Mouse (Mus musculus): ENCODE measurements at regions not wholly inside any gene's neighbourhood (a gene's known extent, or its start where the extent isn't known, plus 50 kb on each side); places are given as distances from the start of the nearest gene placed in this dataset.

- peaks cover 0 to 16% of the 10 kb centered on the region in 2 experiments; a peak in 2 of 4 replicates for H3K4me1 ChIP-seq (ENCODE audit: control insufficient read depth in 1 of 2, insufficient read depth in 2 of 2)
- TF ChIP-seq EP300 (IDR thresholded peaks at IDR 0.05; ENCODE audit: low read length) (no peak), MEF2A (IDR thresholded peaks at IDR 0.05; ENCODE audit: borderline replicate concordance, low read depth, low read length) (no peak), ETS1 (conservative IDR thresholded peaks at IDR 0.05; ENCODE audit: low read depth, low read length) (no peak), ZKSCAN1 (IDR thresholded peaks at IDR 0.05; ENCODE audit: borderline replicate concordance, low read depth, low read length) (no peak), SIN3A (IDR thresholded peaks at IDR 0.05; ENCODE audit: low read length) (no peak), HCFC1 (IDR thresholded peaks at IDR 0.05; ENCODE audit: low read depth, low read length) (no peak), MAZ (IDR thresholded peaks at IDR 0.05; ENCODE audit: low read depth, low read length) (no peak), ELF1 (IDR thresholded peaks at IDR 0.05; ENCODE audit: low read depth, low read length) (no peak), MAX (IDR thresholded peaks at IDR 0.05; ENCODE audit: low read length) (no peak), MAFK (IDR thresholded peaks at IDR 0.05; ENCODE audit: insufficient replicate concordance, low read length) (no peak), E2F4 (IDR thresholded peaks at IDR 0.05; ENCODE audit: insufficient replicate concordance, low read depth, low read length) (no peak), BHLHE40 (IDR thresholded peaks at IDR 0.05; ENCODE audit: low read depth, low read length) (no peak), CHD2 (IDR thresholded peaks at IDR 0.05; ENCODE audit: low read length) (no peak), POLR2A (IDR thresholded peaks at IDR 0.05; ENCODE audit: low read depth, low read length) (no peak), USF1 (IDR thresholded peaks at IDR 0.05; ENCODE audit: low read depth, low read length) (no peak)
- dilution Hi-C loops (cut with MboI; ENCODE audit: extremely low pct_ligation_motif_present, extremely low pct_unique_long_range_greater_than_20kb, low sequenced_read_pairs) = no loop called here
Measured at GRCm38 (mm10) chr4:95317821-95318290, 239.5 kb upstream of the Fggy start.

GRCm38 (mm10) chr4:95318561-95318960 lies 238.7 kb upstream of the Fggy start:
- DNase-seq (ENCODE audit: extremely low read depth) = no peak
- H3K4me1 ChIP-seq (ENCODE audit: control insufficient read depth in 1 of 2, insufficient read depth in 2 of 2) = peaks cover 0 to 15% of the 10 kb centered on the region in 2 experiments; a peak in 2 of 4 replicates
- no peaks in the 10 kb centered on the region for H3K27me3 ChIP-seq (replicated peaks)
- no peaks in the 10 kb centered on the region for H3K79me2 ChIP-seq (replicated peaks; ENCODE audit: control insufficient read depth, extremely low read depth, insufficient read depth, poor library complexity, severe bottlenecking)
- no peaks in the 10 kb centered on the region for H3K9me3 ChIP-seq (replicated peaks; ENCODE audit: low read length)
- no peak overlapping the region for H3K9ac ChIP-seq (ENCODE audit: insufficient read depth, low read depth)
- TF ChIP-seq E2F4 (IDR thresholded peaks at IDR 0.05; ENCODE audit: insufficient replicate concordance, low read depth, low read length) (no peak), IRF4 (IDR thresholded peaks at IDR 0.05; ENCODE audit: low read depth, low read length) (no peak), USF1 (IDR thresholded peaks at IDR 0.05; ENCODE audit: low read depth, low read length) (no peak), CHD2 (IDR thresholded peaks at IDR 0.05; ENCODE audit: low read length) (no peak), PAX5 (IDR thresholded peaks at IDR 0.05; ENCODE audit: low read length) (no peak), ETS1 (conservative IDR thresholded peaks at IDR 0.05; ENCODE audit: low read depth, low read length) (no peak), ELF1 (IDR thresholded peaks at IDR 0.05; ENCODE audit: low read depth, low read length) (no peak), USF2 (conservative IDR thresholded peaks at IDR 0.05; ENCODE audit: low read depth, low read length) (no peak), MAX (IDR thresholded peaks at IDR 0.05; ENCODE audit: low read length) (no peak), TCF12 (IDR thresholded peaks at IDR 0.05; ENCODE audit: low read depth, low read length) (no peak), EP300 (IDR thresholded peaks at IDR 0.05; ENCODE audit: low read length) (no peak), ZMIZ1 (IDR thresholded peaks at IDR 0.05; ENCODE audit: low read depth, low read length) (no peak), MXI1 (IDR thresholded peaks at IDR 0.05; ENCODE audit: low read depth, low read length) (no peak), JUND (conservative IDR thresholded peaks at IDR 0.05; ENCODE audit: low read depth, low read length) (no peak), KAT2A (IDR thresholded peaks at IDR 0.05; ENCODE audit: insufficient replicate concordance, low read length) (no peak), RAD21 (IDR thresholded peaks at IDR 0.05; ENCODE audit: low read depth, low read length) (no peak), RCOR1 (conservative IDR thresholded peaks at IDR 0.05; ENCODE audit: low read depth, low read length) (no peak), BHLHE40 (IDR thresholded peaks at IDR 0.05; ENCODE audit: low read depth, low read length) (no peak)
- no peak overlapping the region for H3K4me3 ChIP-seq (replicated peaks in 1 of 3; ENCODE audit: low read depth in 2 of 3, low read length in 2 of 3, poor library complexity in 1 of 3)
- in situ Hi-C loops (cut with MboI; ENCODE audit: low pct_ligation_motif_present, low pct_unique_long_range_greater_than_20kb, low sequenced_read_pairs) = no loop called here
- H3K36me3 ChIP-seq (replicated peaks in 1 of 2; ENCODE audit: control insufficient read depth in 1 of 2, insufficient read depth in 1 of 2, low read length in 1 of 2) = no peaks in the 10 kb centered on the region
- dilution Hi-C loops (cut with MboI; ENCODE audit: extremely low pct_ligation_motif_present, extremely low pct_unique_long_range_greater_than_20kb, low sequenced_read_pairs) = no loop called here
- H3K27ac ChIP-seq (ENCODE audit: insufficient read depth, low read depth) = no peak overlapping the region
- no peak overlapping the region for H3K4me2 ChIP-seq (ENCODE audit: insufficient read depth, low read depth, poor library complexity, severe bottlenecking)

More at GRCm38 (mm10) chr4:95317821-95318290, 239.5 kb upstream of the Fggy start:
- no peak for DNase-seq (ENCODE audit: extremely low read depth)
- Histone ChIP-seq H3K9ac (ENCODE audit: insufficient read depth, low read depth) (no peak overlapping the region), H3K4me3 (replicated peaks in 1 of 3; ENCODE audit: low read depth in 2 of 3, low read length in 2 of 3, poor library complexity in 1 of 3) (no peak overlapping the region), H3K4me2 (ENCODE audit: insufficient read depth, low read depth, poor library complexity, severe bottlenecking) (no peak overlapping the region), H3K9me3 (replicated peaks; ENCODE audit: low read length) (no peaks in the 10 kb centered on the region), H3K36me3 (replicated peaks in 1 of 2; ENCODE audit: control insufficient read depth in 1 of 2, insufficient read depth in 1 of 2, low read length in 1 of 2) (no peaks in the 10 kb centered on the region), H3K27me3 (replicated peaks) (no peaks in the 10 kb centered on the region), H3K79me2 (replicated peaks; ENCODE audit: control insufficient read depth, extremely low read depth, insufficient read depth, poor library complexity, severe bottlenecking) (no peaks in the 10 kb centered on the region), H3K27ac (ENCODE audit: insufficient read depth, low read depth) (no peak overlapping the region)
- in situ Hi-C loops (cut with MboI; ENCODE audit: low pct_ligation_motif_present, low pct_unique_long_range_greater_than_20kb, low sequenced_read_pairs) = no loop called here
